Mouse (Mus musculus) neural tube, embryonic 13.5 days (tissue): Measurements from ENCODE around the gene Scai. TPM values are rescaled to one million over a fixed set of nuclear protein-coding genes. Genes with fewer than 3 reads are reported as not detected.
"Not testable (repeated sequence)": the region's sequence is repeated elsewhere in the genome, so short reads cannot be mapped to it uniquely, and the experiment has no call there.

Experiments
- ATAC-seq: fragments of 200-750 bp; cut with Nextera tagmentation; 2 replicates; pipeline ENCODE4 v1.8.0; 2017; ENCODE audit warnings: low read depth, mild to moderate bottlenecking, moderate TSS enrichment, moderate library complexity
- H3K27ac ChIP-seq: fragments of 300-500 bp; sonication (generic); replicated peaks from 2 replicates; pipeline ENCODE4 v1.5.1; 2015; ENCODE audit warnings: moderate library complexity, mild to moderate bottlenecking, inconsistent platforms
- H3K27me3 ChIP-seq: fragments of 300-500 bp; sonication (generic); 2 replicates; pipeline ENCODE4 v1.6.1; 2015; ENCODE audit warnings: mild to moderate bottlenecking, inconsistent platforms
- H3K36me3 ChIP-seq: fragments of 300-500 bp; sonication (generic); 2 replicates; pipeline ENCODE4 v1.6.1; 2015; ENCODE audit warnings: mild to moderate bottlenecking, inconsistent platforms
- H3K4me1 ChIP-seq: fragments of 300-500 bp; sonication (generic); replicated peaks from 2 replicates; pipeline ENCODE4 v1.6.1; 2015; ENCODE audit warnings: inconsistent platforms
- H3K4me2 ChIP-seq: fragments of 300-500 bp; sonication (generic); 2 replicates; pipeline ENCODE4 v1.6.1; 2015; ENCODE audit warnings: inconsistent platforms, mild to moderate bottlenecking, moderate library complexity
- H3K4me3 ChIP-seq: fragments of 300-500 bp; sonication (generic); 2 replicates; pipeline ENCODE4 v1.5.1; 2015; ENCODE audit warnings: mild to moderate bottlenecking, inconsistent platforms
- H3K9ac ChIP-seq: fragments of 300-500 bp; sonication (generic); 2 replicates; pipeline ENCODE4 v1.6.1; 2015; ENCODE audit warnings: moderate library complexity, mild to moderate bottlenecking, inconsistent platforms
- H3K9me3 ChIP-seq: fragments of 300-500 bp; sonication (generic); 2 replicates; pipeline ENCODE4 v1.6.1; 2016; ENCODE audit warnings: inconsistent platforms
- WGBS: fragments of 180-500 bp; shearing (Covaris S2); methylation state at CpG from one replicate; pipeline ENCODE4 v1.1.7; 2015; 5-methylcytosine and 5-hydroxymethylcytosine counted together
- polyA plus RNA-seq: library from polyadenylated mRNA; unstranded; fragments of >200 nt; fragmentation: Nextera tagmentation; extraction: Ambion mirVana; gene quantifications from 2 replicates; pipeline ENCODE4 v1.2.1, GENCODE M21; 2015

Gene Scai
- polyA plus RNA-seq, 1 experiment from 2014 or later = 15.9 TPM

GRCm38 (mm10) chr2:39121137-39121536 is 69.4 kb downstream of the Scai start:
- WGBS = 92% methylated on average over 5 of the region's 5 CpGs
- H3K36me3 ChIP-seq = peaks cover 78% of the 10 kb centered on the region
- no peak for ATAC-seq

GRCm38 (mm10) chr2:39116583-39116982 is 74.0 kb downstream of the Scai start:
- Histone ChIP-seq H3K36me3 (peaks cover 84% of the 10 kb centered on the region), H3K4me2 (no peak overlapping the region), H3K27ac (no peak overlapping the region), H3K4me1 (no peaks in the 10 kb centered on the region), H3K9ac (no peak overlapping the region), H3K4me3 (no peak overlapping the region), H3K9me3 (no peaks in the 10 kb centered on the region), H3K27me3 (no peaks in the 10 kb centered on the region)
- 95% methylated on average over 2 of the region's 2 CpGs for WGBS
- no peak for ATAC-seq

More at GRCm38 (mm10) chr2:39121137-39121536, 69.4 kb downstream of the Scai start:
- no peaks in the 10 kb centered on the region for H3K27me3 ChIP-seq
- no peaks in the 10 kb centered on the region for H3K4me1 ChIP-seq
- H3K27ac ChIP-seq = no peak overlapping the region
- no peak overlapping the region for H3K9ac ChIP-seq
- no peaks in the 10 kb centered on the region for H3K9me3 ChIP-seq
- H3K4me2 ChIP-seq = no peak overlapping the region
- H3K4me3 ChIP-seq = no peak overlapping the region

- H3K4me1 ChIP-seq = no peaks in the 10 kb centered on the region
- peaks cover 71% of the 10 kb centered on the region for H3K36me3 ChIP-seq
- H3K9ac ChIP-seq = no peak overlapping the region
- ATAC-seq = no peak
- no peak overlapping the region for H3K4me2 ChIP-seq
- no peak overlapping the region for H3K4me3 ChIP-seq
- H3K9me3 ChIP-seq = no peaks in the 10 kb centered on the region
- 95% methylated on average over 7 of the region's 7 CpGs for WGBS
- H3K27ac ChIP-seq = no peak overlapping the region
- H3K27me3 ChIP-seq = no peaks in the 10 kb centered on the region
Measured at GRCm38 (mm10) chr2:39114093-39114492, 76.4 kb downstream of the Scai start.

GRCm38 (mm10) chr2:39110514-39110913 is 80.0 kb downstream of the Scai start:
- Histone ChIP-seq H3K9ac (no peak overlapping the region), H3K9me3 (no peaks in the 10 kb centered on the region), H3K4me2 (no peak overlapping the region), H3K27me3 (no peaks in the 10 kb centered on the region), H3K27ac (no peak overlapping the region), H3K36me3 (peaks cover 61% of the 10 kb centered on the region), H3K4me3 (no peak overlapping the region), H3K4me1 (no peaks in the 10 kb centered on the region)
- ATAC-seq = no peak

GRCm38 (mm10) chr2:39109712-39110111 is 80.8 kb downstream of the Scai start:
- peaks cover 62% of the 10 kb centered on the region for H3K36me3 ChIP-seq
- H3K4me3 ChIP-seq, H3K27ac ChIP-seq, H3K4me1 ChIP-seq, ATAC-seq, H3K9me3 ChIP-seq, H3K9ac ChIP-seq, H3K4me2 ChIP-seq, H3K27me3 ChIP-seq: not testable (repeated sequence)

- not testable (repeated sequence) for H3K4me3 ChIP-seq, H3K9ac ChIP-seq, ATAC-seq, H3K27ac ChIP-seq, H3K9me3 ChIP-seq, H3K4me2 ChIP-seq, H3K27me3 ChIP-seq, H3K4me1 ChIP-seq
- WGBS = 97% methylated on average over 1 of the region's 1 CpGs
- H3K36me3 ChIP-seq = peaks cover 71% of the 10 kb centered on the region
Measured at GRCm38 (mm10) chr2:39099951-39100350, 90.6 kb downstream of the Scai start.

- Histone ChIP-seq H3K4me3 (no peak overlapping the region), H3K27ac (no peak overlapping the region), H3K36me3 (peaks cover 67% of the 10 kb centered on the region)
Measured at GRCm38 (mm10) chr2:39097993-39098392, 92.5 kb downstream of the Scai start.

GRCm38 (mm10) chr2:39091966-39092365 is 98.6 kb downstream of the Scai start:
- Histone ChIP-seq H3K9ac (no peak overlapping the region), H3K27ac (no peak overlapping the region), H3K9me3 (no peaks in the 10 kb centered on the region), H3K4me1 (no peaks in the 10 kb centered on the region), H3K4me2 (no peak overlapping the region), H3K27me3 (no peaks in the 10 kb centered on the region), H3K36me3 (peaks cover 63% of the 10 kb centered on the region), H3K4me3 (no peak overlapping the region)
- no peak for ATAC-seq
- 90% methylated on average over 1 of the region's 1 CpGs for WGBS

More at GRCm38 (mm10) chr2:39097993-39098392, 92.5 kb downstream of the Scai start:
- H3K4me1 ChIP-seq = no peaks in the 10 kb centered on the region
- H3K9me3 ChIP-seq = no peaks in the 10 kb centered on the region
- H3K4me2 ChIP-seq = no peak overlapping the region
- H3K27me3 ChIP-seq = no peaks in the 10 kb centered on the region
- H3K9ac ChIP-seq = no peak overlapping the region
- ATAC-seq = no peak

GRCm38 (mm10) chr2:39082706-39083105 is 107.8 kb downstream of the Scai start:
- H3K9me3 ChIP-seq = no peaks in the 10 kb centered on the region
- 69% methylated on average over 3 of the region's 3 CpGs for WGBS
- H3K4me2 ChIP-seq = no peak overlapping the region
- H3K4me1 ChIP-seq = no peaks in the 10 kb centered on the region
- peaks cover 79% of the 10 kb centered on the region for H3K36me3 ChIP-seq
- no peak overlapping the region for H3K4me3 ChIP-seq
- no peak overlapping the region for H3K27ac ChIP-seq
- no peaks in the 10 kb centered on the region for H3K27me3 ChIP-seq
- H3K9ac ChIP-seq = no peak overlapping the region
- ATAC-seq = no peak

GRCm38 (mm10) chr2:39070666-39071065 is 119.9 kb downstream of the Scai start:
- no peak overlapping the region for H3K27ac ChIP-seq
- no peaks in the 10 kb centered on the region for H3K9me3 ChIP-seq
- H3K4me2 ChIP-seq = no peak overlapping the region
- H3K9ac ChIP-seq = no peak overlapping the region
- H3K27me3 ChIP-seq = no peaks in the 10 kb centered on the region
- ATAC-seq = no peak
- peaks cover 4% of the 10 kb centered on the region for H3K36me3 ChIP-seq
- H3K4me3 ChIP-seq = no peak overlapping the region
- H3K4me1 ChIP-seq = peaks cover 2% of the 10 kb centered on the region; the same call in 1 of the 2 replicates

- Histone ChIP-seq H3K4me2 (no peak overlapping the region), H3K27me3 (no peaks in the 10 kb centered on the region), H3K36me3 (peaks cover 3% of the 10 kb centered on the region), H3K4me1 (peaks cover 10% of the 10 kb centered on the region), H3K4me3 (no peak overlapping the region), H3K9ac (no peak overlapping the region), H3K9me3 (no peaks in the 10 kb centered on the region), H3K27ac (no peak overlapping the region)
- no peak for ATAC-seq
- 84% methylated on average over 1 of the region's 1 CpGs for WGBS
Measured at GRCm38 (mm10) chr2:39069096-39069495, 121.4 kb downstream of the Scai start.

- Histone ChIP-seq H3K9ac (peak within 1 kb of the TSS; percentile 97), H3K4me3 (peak within 1 kb of the TSS; percentile 81), H3K27me3 (no peaks in the 10 kb centered on the region), H3K4me2 (peak within 1 kb of the TSS; percentile 81), H3K27ac (peak within 1 kb of the TSS; percentile 88), H3K36me3 (peaks cover 15% of the 10 kb centered on the region), H3K9me3 (no peaks in the 10 kb centered on the region), H3K4me1 (peaks cover 14% of the 10 kb centered on the region)
- WGBS = under 1% methylated on average over 50 of the region's 50 CpGs
- peak; percentile 98 for ATAC-seq
Measured at GRCm38 (mm10) chr2:39065400-39065987, 125.0 kb downstream of the Scai start, which contains the start of gene Golga1. Golga1 (minus strand) TSS chr2:39065541.

GRCm38 (mm10) chr2:39064687-39065399 is 125.7 kb downstream of the Scai start:
- no peaks in the 10 kb centered on the region for H3K27me3 ChIP-seq
- peak overlapping the region; percentile 88 for H3K27ac ChIP-seq
- peak overlapping the region; percentile 81 for H3K4me2 ChIP-seq
- peaks cover 14% of the 10 kb centered on the region for H3K4me1 ChIP-seq
- H3K4me3 ChIP-seq = peak overlapping the region; percentile 81
- 7% methylated on average over 25 of the region's 25 CpGs for WGBS
- H3K36me3 ChIP-seq = peaks cover 21% of the 10 kb centered on the region
- H3K9ac ChIP-seq = peak overlapping the region; percentile 97
- no peaks in the 10 kb centered on the region for H3K9me3 ChIP-seq
- peak; percentile 85 for ATAC-seq
